Mouse (Mus musculus) neural tube, embryonic 14.5 days (tissue): Measurements from ENCODE around the gene Dapk2. TPM values are rescaled to one million over a fixed set of nuclear protein-coding genes. Genes with fewer than 3 reads are reported as not detected.

Source experiments
- ATAC-seq: fragments of 200-750 bp; cut with Nextera tagmentation; 2 replicates; pipeline ENCODE4 v1.8.0; 2017; ENCODE audit warnings: low read depth, mild to moderate bottlenecking, moderate TSS enrichment, moderate library complexity
- H3K27ac ChIP-seq: fragments of 300-500 bp; sonication (generic); 2 replicates; pipeline ENCODE4 v1.5.1; 2014; ENCODE audit warnings: low read depth, mild to moderate bottlenecking, control low read depth, low read length, moderate library complexity, mixed read lengths
- H3K27me3 ChIP-seq: fragments of 300-500 bp; sonication (generic); 2 replicates; pipeline ENCODE4 v1.6.1; 2014; ENCODE audit warnings: low read length; ENCODE audit not compliant: control insufficient read depth, insufficient read depth
- H3K36me3 ChIP-seq: fragments of 300-500 bp; sonication (generic); 2 replicates; pipeline ENCODE4 v1.6.1; 2014; ENCODE audit warnings: low read length, mixed read lengths; ENCODE audit not compliant: control insufficient read depth, insufficient read depth
- H3K4me1 ChIP-seq: fragments of 300-500 bp; sonication (generic); 2 replicates; pipeline ENCODE4 v1.6.1; 2014; ENCODE audit warnings: low read length; ENCODE audit not compliant: control insufficient read depth, insufficient read depth
- H3K4me2 ChIP-seq: fragments of 300-500 bp; sonication (generic); 2 replicates; pipeline ENCODE4 v1.6.1; 2014; ENCODE audit warnings: mild to moderate bottlenecking, low read depth, low read length, control low read depth
- H3K4me3 ChIP-seq: fragments of 300-500 bp; sonication (generic); 2 replicates; pipeline ENCODE4 v1.5.1; 2014; ENCODE audit warnings: low read depth, low read length, control low read depth, mixed read lengths
- H3K9ac ChIP-seq: fragments of 300-500 bp; sonication (generic); replicated peaks from 2 replicates; pipeline ENCODE4 v1.6.1; 2014; ENCODE audit warnings: low read depth, mild to moderate bottlenecking, control low read depth, low read length, mixed read lengths
- H3K9me3 ChIP-seq: fragments of 300-500 bp; sonication (generic); 2 replicates; pipeline ENCODE4 v1.6.1; 2016; ENCODE audit warnings: low read length; ENCODE audit not compliant: control insufficient read depth
- WGBS: fragments of 180-500 bp; shearing (Covaris S2); extraction: QIAGEN DNeasy Blood & Tissue Kit; methylation state at CpG from one replicate; pipeline ENCODE4 v1.1.7; 2014; 5-methylcytosine and 5-hydroxymethylcytosine counted together
- polyA plus RNA-seq: library from polyadenylated mRNA; unstranded; fragments of >200 nt; fragmentation: Nextera tagmentation; extraction: Ambion mirVana; gene quantifications from 2 replicates; pipeline ENCODE4 v1.2.1, GENCODE M21; 2014

The Dapk2 gene
- polyA plus RNA-seq, 1 experiment from 2014 or later, result 0.25 TPM

DNA sequence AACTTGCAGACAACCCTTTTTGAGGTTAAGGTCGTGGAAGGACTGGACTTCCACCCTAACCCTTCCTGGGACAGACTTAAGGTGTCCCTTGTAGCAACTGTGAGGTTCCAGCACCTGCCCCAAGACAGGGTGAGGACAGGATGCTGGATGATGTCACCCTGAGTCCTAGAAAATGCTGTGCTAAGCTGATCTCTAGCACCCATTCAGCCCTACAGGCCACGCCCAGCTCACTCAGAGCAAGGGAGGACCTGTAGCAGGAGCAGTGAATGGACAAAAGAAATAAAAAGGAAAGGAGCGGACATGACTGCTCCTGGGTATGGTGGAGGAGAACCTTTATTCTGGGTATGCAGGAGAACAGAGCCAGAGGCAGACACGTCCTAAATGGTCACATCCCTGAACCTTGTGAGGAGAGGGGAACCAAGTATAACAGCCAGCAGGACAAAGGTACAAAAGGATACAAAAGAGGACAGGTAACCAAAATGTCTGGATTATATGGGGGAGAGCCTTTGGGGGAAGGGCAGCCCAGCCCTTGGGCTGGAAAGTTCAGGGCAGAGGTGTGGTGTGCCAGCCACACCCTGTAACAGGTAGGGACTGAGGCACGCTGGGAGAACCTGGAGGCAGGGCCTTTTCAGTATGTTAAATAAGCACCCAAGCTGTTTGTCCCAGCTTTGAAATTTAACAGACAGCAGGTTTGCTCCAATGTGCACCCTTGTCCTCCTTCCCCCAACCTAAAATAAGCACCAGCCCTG lies 67.9 kb downstream of the Dapk2 start:
- H3K9ac ChIP-seq, result no peak overlapping the region
- no peaks in the 10 kb centered on the region for H3K4me1 ChIP-seq
- H3K4me2 ChIP-seq, result no peak overlapping the region
- no peak overlapping the region for H3K4me3 ChIP-seq
- no peak for ATAC-seq
- WGBS, result 79% methylated on average over 5 of the region's 5 CpGs
- no peaks in the 10 kb centered on the region for H3K36me3 ChIP-seq
- no peaks in the 10 kb centered on the region for H3K9me3 ChIP-seq
- no peak overlapping the region for H3K27ac ChIP-seq
- no peaks in the 10 kb centered on the region for H3K27me3 ChIP-seq

DNA sequence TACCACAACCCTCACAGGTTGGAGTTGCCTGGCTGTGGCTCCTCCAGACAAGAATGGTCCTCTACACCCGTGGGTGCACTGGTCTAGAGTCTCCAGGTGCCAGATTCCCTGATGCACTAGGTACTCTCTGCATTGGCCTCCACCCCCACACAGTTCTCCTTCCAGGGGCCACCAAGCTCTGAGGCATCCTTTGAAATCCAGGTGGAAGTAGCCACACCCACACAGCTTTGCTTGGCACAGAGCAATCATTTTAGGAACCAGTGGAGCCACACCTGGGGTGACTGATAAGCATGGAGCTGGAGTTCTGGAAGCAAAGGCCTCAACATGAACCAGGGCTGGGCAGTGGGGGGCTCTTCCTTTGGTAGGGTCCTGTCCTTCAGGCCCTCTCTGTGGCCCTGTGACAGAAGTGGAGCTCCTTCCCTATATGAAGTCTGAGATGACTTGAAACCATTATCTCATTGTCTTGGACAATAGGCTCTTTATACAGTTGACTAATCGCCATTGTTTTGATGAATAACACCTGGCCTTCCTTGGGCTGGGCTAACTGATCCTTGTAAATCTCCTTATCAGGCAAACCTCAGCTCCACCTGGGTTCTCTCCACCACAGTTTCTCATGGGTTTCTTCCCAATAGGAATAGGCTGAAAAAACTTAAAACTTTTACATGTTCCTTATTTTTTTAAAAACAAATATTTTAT lies 70.6 kb downstream of the Dapk2 start:
- Histone ChIP-seq H3K9ac (no peak overlapping the region), H3K27me3 (no peaks in the 10 kb centered on the region), H3K27ac (no peak overlapping the region), H3K4me1 (no peaks in the 10 kb centered on the region), H3K4me2 (no peak overlapping the region), H3K9me3 (no peaks in the 10 kb centered on the region), H3K4me3 (no peak overlapping the region), H3K36me3 (no peaks in the 10 kb centered on the region)
- ATAC-seq, result no peak
- 74% methylated on average over 2 of the region's 2 CpGs for WGBS

DNA sequence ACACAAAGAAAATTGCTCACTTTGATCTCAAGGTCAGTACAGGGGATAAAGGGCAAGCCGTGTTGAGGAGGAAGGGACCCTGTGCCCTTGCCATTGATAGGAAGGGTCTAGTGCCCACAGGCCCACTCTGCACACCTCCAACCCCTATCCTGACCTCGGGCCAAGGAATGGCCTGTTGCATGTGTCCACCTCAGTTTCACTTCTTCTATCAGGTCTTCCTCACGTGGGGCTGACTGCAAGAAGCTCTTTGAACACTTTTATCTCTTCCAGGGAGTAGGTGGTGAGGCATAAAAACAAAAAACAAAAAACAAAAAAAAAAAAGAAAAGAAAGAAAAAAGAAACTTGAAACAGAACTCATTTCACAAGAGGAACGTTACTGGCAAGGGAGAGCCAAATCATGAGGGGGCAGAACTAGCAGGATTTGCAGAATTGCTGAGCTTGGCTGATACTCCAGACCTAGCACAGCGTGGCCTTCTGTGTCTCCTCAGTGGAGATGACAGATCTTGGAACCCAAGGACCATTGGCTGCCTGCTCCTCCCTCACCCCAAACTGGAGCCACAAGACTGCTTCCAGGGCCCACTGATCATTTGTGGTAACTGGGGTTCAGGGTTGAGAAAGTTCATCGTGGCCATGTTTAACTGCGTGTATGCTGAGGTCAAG lies 73.9 kb downstream of the Dapk2 start:
- no peaks in the 10 kb centered on the region for H3K36me3 ChIP-seq
- H3K9ac ChIP-seq, result no peak overlapping the region
- H3K27ac ChIP-seq, result no peak overlapping the region
- H3K4me3 ChIP-seq, result no peak overlapping the region
- H3K4me1 ChIP-seq, result no peaks in the 10 kb centered on the region
- 74% methylated on average over 7 of the region's 7 CpGs for WGBS
- H3K9me3 ChIP-seq, result no peaks in the 10 kb centered on the region
- no peaks in the 10 kb centered on the region for H3K27me3 ChIP-seq
- ATAC-seq, result no peak
- no peak overlapping the region for H3K4me2 ChIP-seq

DNA sequence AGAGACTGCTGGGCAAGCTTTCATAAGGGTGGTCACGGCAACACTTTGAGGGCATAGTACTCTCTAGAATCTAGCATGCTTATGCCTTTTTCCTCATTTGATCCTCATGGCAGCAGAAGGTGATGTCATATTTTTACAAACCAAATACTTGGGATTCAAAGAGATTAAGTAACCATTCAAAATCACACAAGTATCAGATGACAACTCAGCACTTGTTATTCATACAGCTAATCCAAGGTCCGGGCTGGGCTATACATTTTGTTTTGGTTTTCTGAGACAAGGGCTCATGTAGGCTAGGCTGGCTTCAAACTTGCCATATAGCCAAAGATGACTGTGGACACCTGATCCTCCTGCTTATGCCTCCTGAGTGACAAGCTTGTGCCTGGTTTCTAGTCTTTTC lies 78.6 kb downstream of the Dapk2 start:
- Histone ChIP-seq H3K9ac (no peak overlapping the region), H3K4me3 (no peak overlapping the region), H3K27ac (no peak overlapping the region), H3K4me1 (no peaks in the 10 kb centered on the region), H3K27me3 (no peaks in the 10 kb centered on the region), H3K9me3 (no peaks in the 10 kb centered on the region), H3K36me3 (no peaks in the 10 kb centered on the region), H3K4me2 (no peak overlapping the region)
- 91% methylated on average over 2 of the region's 2 CpGs for WGBS
- no peak for ATAC-seq

DNA sequence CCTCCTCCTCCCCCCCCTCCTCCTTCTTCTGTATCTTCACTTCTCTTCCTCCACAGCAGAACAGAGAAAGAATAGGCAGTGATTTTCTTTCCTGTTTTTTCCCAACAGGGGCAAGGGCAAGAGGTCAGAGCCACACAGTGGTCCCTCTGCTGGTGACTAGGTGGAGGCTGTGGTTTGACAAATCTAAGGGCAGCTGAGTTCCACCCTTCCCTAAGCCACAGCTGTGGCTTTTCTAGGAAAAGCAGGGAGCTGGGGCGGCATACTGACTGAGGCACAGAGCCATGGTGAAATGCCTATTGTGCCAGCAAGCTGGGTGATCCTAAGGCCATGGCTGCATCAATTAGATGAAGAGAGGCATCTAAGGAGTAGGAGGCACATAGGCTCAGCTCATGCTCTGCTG lies 79.7 kb downstream of the Dapk2 start:
- Histone ChIP-seq H3K4me2 (no peak overlapping the region), H3K27ac (no peak overlapping the region), H3K27me3 (no peaks in the 10 kb centered on the region), H3K4me3 (no peak overlapping the region), H3K9me3 (no peaks in the 10 kb centered on the region), H3K36me3 (no peaks in the 10 kb centered on the region), H3K9ac (no peak overlapping the region), H3K4me1 (no peaks in the 10 kb centered on the region)
- 58% methylated on average over 1 of the region's 1 CpGs for WGBS
- ATAC-seq, result no peak

DNA sequence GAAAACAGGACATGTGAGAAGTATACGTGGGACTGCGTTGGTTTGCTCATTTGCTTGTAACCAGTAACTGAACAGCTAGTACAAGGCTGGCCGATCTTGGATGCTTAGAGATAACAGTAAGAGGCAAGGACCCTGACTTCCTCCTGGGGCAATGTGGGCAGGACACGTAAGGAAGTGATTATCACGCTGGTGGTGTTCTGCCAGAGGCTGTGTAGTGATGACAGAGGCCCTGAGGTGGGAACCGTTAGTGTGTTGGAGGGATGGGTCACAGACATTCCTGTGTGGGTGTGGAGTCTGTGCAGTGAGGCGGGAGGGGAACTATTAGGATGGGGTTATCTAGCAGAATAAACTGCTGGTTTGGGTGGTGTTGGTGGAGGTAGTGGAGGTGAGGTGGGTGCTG lies 81.2 kb downstream of the Dapk2 start:
- Histone ChIP-seq H3K4me1 (no peaks in the 10 kb centered on the region), H3K9ac (no peak overlapping the region), H3K27ac (no peak overlapping the region), H3K36me3 (no peaks in the 10 kb centered on the region), H3K4me3 (no peak overlapping the region), H3K27me3 (no peaks in the 10 kb centered on the region), H3K9me3 (no peaks in the 10 kb centered on the region), H3K4me2 (no peak overlapping the region)
- ATAC-seq, result no peak
- 87% methylated on average over 7 of the region's 7 CpGs for WGBS

DNA sequence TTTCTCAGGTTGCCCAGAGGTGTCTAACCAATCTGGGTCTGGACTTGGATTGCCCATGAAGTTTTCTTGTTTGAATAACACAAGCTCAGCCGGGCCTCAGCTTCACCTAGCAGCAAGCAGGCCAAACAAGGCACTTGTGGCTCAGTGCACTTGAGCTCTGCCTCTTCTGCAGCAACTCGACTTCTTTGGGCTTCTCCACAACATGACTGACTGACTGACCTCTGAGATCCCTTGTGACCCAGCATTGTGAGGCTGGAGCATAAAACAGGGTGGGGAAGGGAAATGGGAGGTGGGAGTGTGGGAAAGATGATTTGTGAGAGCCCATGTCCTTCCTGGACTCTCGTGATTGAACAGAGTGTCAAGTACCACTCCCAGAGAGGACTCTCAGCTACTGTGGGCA lies 81.7 kb downstream of the Dapk2 start:
- H3K27ac ChIP-seq, result no peak overlapping the region
- H3K9ac ChIP-seq, result no peak overlapping the region
- H3K9me3 ChIP-seq, result no peaks in the 10 kb centered on the region
- 76% methylated on average over 3 of the region's 3 CpGs for WGBS
- H3K4me2 ChIP-seq, result no peak overlapping the region
- H3K4me3 ChIP-seq, result no peak overlapping the region
- no peaks in the 10 kb centered on the region for H3K27me3 ChIP-seq
- H3K4me1 ChIP-seq, result no peaks in the 10 kb centered on the region
- no peak for ATAC-seq
- H3K36me3 ChIP-seq, result no peaks in the 10 kb centered on the region

DNA sequence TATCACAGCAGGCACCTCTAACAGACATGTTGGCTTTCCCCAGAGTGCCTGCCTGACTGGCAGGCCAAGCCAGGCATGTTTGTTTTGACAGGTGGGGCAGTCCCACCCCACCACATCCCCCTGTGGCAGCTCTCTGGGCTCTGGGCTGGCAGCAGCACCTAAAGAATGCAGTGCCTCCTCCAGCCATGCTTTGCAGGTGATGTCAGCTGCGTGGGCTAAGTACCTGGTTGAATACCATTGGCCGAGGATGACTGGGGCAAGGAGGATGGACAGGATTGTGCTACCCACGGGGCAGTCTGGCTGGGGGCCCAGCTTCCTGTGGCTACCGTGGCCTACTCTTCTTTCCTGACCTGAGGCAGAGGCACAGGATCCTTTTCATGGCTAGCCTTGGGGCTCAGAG lies 82.5 kb downstream of the Dapk2 start:
- H3K4me1 ChIP-seq, result no peaks in the 10 kb centered on the region
- 68% methylated on average over 4 of the region's 4 CpGs for WGBS
- H3K4me2 ChIP-seq, result no peak overlapping the region
- no peak overlapping the region for H3K4me3 ChIP-seq
- no peaks in the 10 kb centered on the region for H3K9me3 ChIP-seq
- no peak for ATAC-seq
- no peak overlapping the region for H3K9ac ChIP-seq
- no peak overlapping the region for H3K27ac ChIP-seq
- H3K27me3 ChIP-seq, result no peaks in the 10 kb centered on the region
- no peaks in the 10 kb centered on the region for H3K36me3 ChIP-seq

DNA sequence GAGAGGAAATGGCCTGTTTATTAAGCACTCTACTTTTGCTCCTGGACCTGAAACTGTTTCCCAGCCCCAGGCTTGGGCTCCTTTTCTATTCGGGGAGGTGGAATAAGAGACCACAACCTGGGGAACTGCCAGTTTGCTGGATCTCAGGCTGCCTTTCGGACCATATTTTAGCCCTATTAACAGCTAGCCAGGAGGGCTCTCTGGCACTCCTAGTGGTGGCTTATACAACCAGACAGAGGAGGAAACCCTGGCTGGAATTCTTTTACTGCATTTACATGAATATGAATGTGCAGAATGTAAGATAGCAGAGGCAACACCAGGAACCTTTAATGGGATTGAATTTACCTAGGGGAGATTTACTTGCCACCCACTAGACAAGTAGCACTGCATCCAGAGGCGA lies 83.0 kb downstream of the Dapk2 start:
- no peak for ATAC-seq
- H3K4me1 ChIP-seq, result no peaks in the 10 kb centered on the region
- H3K27me3 ChIP-seq, result no peaks in the 10 kb centered on the region
- no peaks in the 10 kb centered on the region for H3K36me3 ChIP-seq
- no peak overlapping the region for H3K4me2 ChIP-seq
- H3K9ac ChIP-seq, result no peak overlapping the region
- H3K9me3 ChIP-seq, result no peaks in the 10 kb centered on the region
- no peak overlapping the region for H3K27ac ChIP-seq
- H3K4me3 ChIP-seq, result no peak overlapping the region
- WGBS, result 61% methylated on average over 3 of the region's 3 CpGs
